Mouse (Mus musculus): ENCODE results near the gene Kcnn1.

The Kcnn1 gene

DNA sequence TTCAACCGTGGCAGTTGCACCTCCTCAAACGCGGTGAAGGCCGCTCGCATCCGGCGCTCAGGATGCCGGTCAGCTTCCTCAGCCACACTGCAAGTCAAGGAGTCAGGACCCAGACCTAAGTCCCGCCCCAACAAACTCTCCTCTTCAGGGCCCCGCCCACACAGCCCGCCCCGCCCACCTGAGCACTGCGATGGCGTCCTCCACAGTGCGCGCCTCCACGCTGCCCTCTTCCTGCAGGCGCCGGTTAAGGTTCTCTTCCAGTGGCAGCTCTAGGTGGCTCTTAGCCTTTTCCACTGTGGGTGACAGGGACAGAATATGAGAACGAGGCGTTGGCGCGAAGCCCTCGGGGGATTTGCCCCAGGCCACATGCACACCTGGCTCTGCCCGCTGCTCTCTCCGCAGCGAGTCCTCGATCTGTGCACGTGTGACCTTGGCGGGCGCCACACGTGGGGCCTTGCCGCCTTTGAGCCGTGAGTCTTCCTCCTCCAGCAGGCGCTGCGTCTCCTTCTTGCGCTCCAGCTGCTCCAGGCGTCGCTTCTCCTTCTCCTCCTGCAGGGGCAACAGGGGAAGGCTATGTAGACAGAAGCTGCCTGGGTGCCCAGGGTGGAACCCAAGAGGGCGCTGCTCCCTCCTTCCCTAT is 5.6 kb upstream of the Kcnn1 start:
- DNase-seq (ENCODE audit: low read depth, low spot score): peak; percentile 63

DNA sequence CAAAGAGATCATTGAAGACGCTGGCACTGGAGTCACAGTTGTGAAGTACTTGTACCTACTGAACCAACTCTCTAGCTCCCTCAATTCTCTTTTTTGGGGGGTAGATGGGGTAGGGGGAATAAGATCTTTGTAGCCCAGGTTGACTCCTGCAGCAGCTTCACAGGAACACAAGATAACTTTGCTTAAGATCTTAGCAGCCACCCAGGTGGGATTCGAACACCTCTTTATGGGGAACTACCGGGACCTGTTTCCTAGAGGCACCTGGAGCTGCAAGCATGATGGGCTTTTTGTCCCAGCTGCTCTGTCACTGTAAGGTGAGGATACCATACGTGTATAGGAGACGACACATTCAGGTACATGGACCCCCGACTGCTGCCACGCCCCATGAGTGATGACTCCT is 3.5 kb upstream of the Kcnn1 start:
- DNase-seq (ENCODE audit: low read depth, low spot score): no peak

DNA sequence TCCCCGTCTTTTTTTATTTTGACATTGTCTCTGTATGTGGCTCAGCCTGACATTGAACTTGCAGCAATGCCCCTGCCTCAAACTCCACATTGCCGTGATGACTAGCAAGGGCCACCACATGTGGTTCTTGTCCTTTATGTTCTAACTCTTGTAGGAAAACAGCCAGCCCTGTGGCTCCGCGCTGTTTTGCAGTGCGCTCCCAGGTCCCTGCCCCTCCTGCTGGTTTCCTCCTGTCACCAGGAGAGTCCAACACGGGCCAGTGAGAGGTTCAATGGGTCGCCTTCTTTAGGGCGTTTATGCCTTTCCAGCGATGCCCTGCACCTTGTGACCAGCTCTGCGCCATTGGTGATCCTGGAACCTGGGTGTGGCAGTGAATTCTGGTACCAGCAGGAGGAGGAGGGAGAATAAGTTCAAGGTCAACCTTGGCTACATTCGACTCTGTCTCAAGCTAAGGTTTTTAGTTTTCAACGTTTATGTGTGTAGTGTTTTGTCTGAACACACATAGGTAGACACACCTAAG is 3.0 kb upstream of the Kcnn1 start:
- no peak for DNase-seq (ENCODE audit: low read depth, low spot score)

DNA sequence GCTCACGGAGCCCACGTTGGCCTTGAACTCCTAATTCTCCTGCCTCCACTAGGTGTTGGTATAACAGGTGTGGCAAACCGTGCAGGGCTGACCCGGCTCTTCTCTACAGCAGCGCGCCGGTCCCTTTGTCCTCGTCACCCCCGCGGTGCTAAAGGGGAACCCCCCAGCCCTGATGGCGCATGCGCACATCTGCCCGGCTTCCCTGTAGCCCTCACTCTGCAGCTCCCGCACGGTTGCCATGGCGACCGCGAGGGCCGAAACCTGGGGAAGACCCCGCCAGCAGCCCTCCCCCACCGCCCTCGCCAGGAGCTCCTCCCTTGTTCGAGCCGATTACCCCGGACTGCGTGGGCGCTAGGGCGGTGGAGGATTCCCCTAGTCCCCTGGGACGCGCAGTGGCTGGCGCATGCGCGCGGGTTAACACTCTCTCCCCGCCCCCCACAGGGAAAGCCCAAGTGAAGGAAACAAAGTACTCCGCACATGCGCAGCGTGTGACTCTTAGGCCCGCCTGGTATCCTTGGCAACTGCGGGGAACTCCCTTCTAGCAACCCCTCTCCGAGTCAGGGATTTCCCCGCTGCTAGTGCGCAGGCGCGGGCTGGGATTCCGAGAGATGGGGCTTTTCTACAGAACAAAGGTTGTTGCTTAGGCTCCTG is 2.4 kb upstream of the Kcnn1 start:
- DNase-seq (ENCODE audit: low read depth, low spot score): peak; percentile 98

DNA sequence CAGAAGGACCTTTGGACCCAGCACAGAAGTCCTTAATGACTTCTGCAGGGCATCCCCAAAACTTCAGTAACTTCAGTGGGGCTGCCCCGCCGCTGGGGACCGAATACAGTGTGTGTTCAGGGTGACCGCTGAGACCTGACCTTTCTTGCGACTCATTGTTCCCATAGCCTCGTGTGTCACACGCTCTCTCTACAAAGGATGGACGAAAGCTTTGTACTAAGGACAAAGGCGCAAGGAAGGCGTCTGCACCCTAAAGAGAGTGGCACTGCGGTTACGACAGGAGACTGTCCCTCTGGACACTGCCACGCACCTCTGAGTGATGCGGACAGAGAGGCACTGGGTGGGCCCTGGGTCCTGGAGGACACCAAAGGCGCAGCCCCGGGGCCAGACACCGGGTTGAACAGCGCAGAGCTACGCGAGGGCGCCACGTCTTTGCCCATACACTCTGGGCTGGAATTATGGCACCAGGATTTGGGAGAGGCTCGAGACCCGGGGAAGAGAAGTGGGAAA is 1.7 kb upstream of the Kcnn1 start:
- DNase-seq (ENCODE audit: low read depth, low spot score): no peak

DNA sequence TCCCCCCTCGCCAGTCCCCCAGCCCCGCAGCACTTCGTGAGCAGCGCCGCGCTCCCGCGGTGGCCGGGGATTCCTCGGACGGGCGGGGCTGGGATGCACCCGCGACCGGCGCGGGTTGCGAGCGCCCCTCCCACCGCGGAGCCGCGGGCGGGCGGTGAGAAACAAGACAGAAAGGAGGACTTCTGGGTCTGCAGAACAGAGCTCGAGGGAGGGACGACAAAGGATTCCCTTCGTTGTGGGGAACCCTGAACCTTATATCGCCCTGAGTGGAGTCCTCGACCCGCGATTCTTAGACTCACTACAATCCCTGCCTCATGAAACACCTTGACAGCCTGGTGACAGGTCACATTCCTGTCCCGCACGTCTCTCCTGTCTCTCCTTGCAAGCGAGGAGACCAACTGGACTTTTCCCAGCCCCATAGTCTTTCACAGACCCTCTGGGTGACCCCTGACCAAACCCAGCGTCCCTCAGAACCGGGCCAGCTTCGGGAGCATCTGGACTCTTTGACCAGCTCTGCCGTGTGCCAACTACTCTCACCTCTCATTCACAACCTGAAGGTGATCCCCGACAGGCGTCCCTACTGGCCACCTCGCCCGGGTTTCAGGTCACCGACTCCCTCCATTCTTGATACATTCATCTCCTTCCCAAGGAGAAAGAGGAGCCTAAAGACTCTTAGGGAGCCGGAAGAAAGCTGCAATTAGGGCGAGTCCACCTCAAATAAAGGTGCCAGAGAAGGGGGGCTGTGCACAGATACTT is 1.1 kb upstream of the Kcnn1 start:
- DNase-seq (ENCODE audit: low read depth, low spot score): no peak

DNA sequence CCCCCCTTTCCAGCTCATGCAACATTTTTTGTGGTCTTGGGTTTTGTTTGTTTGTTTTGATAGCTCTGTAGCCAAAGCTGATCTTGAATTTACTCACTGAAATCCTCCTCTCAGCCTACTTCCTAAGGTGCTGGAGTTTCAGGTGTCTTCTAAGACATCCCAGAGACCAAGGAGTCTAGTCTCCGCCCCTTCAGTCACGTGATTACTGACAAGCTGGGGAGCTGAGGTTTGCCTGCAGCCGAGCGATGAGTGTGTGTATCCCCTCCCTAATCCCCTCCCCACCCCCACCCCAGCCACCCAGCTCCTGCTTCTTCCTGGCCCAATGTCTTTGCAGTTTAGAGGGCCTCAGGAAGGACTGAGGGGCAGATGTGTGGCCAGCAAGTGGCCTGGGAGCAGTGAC is 5.5 kb downstream of the Kcnn1 start:
- no peak for DNase-seq (ENCODE audit: low read depth, low spot score)

DNA sequence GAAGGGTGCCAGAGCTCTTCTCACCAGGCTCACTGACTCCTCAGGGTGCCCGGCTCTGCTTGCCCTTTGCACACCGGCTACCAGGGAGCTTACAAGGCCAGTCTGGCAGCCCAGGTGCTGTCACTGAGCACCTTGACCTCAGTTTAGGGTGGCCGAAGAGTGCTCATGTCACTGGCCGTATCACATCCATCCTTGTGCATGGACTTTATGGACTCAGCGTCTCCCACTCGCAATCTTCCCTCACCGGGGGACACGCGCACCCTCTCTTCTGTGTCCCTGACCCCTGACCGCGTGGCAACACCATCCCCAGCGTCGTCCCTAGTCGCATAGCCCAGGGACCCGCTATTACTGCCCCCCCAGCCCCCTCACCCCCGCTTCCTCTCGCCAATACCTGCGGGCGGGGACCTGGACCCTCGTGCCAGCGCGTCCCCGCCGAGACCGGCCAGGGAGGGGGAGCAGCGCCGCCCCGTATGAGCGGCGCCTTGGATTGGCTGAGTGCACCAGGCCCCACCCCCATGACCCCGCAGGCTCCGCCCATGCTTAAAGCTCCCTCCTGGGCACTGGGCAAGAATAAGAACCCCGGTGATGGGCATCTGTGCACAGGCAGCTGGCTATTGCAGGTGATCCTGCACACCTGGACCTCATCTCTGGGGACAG is 6.4 kb downstream of the Kcnn1 start:
- no peak for DNase-seq (ENCODE audit: low read depth, low spot score)

DNA sequence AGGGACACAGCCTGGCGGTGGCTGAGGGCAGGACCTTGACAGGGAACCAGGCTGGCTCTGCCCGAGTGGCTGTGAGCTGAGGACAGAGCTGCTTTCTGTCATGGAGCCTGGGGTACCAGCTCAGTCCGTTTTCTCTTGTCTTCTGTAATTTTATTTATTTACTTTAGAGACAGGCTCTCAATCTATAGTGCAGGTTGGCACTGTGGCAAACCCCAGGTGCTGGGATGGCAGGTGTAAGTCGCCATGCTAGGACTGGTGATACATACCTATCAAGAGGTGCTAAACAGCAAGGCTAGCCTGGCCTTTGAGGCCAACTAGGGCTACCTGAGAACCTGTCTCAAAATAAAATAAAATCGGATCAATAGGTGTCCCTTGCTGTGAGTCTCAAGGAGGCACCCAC is 7.0 kb downstream of the Kcnn1 start:
- no peak for DNase-seq (ENCODE audit: low read depth, low spot score)

DNA sequence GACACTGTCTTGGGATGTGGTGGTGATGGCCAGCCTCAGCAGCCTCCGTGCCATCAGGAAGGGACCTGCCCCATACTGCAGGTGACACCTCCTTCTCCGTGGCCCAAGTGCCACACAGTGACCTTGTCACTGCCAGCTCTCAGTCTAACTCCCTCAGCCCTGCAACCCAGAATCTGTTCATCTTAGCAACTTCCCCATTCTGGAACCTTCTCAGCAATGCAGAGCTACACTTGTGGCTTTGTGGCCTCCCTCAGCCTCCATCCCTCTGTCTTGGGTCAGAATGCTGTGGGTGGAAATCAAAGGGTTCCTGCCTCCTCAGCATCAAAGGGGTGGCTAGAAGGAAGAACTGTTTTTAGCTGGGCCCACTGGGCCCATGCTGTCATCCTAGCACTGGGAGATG is 9.2 kb downstream of the Kcnn1 start:
- DNase-seq (ENCODE audit: low read depth, low spot score): no peak

DNA sequence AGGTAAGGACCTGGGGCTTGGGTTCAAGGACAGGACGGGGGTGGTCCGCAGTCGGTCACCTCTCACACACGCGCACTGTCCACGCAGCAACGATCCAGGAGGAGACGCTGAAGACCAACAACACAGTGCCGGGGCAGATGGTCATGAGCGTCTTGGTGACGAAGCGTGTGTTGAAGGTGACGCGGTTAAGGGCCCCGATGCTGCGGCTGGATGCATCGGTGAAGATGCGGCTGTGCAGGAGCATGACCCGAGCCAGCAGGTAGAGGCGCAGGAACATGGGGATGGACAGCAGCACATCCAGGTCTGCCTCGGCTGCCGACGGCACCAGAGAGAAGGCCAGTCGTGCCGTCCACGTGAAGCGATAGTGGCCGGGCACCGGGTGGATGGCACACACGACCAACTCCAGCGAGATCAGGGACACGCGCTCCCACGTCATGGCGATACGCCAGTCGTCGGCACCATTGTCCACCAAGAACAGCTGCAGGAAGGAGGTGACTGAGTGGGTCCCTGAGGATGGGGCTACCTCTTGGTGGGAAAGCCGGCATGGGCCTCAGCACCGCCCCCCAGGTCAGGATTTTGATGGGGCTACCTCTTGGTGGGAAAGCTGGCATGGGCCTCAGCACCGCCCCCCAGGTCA is 10.3 kb downstream of the Kcnn1 start:
- DNase-seq (ENCODE audit: low read depth, low spot score): no peak

DNA sequence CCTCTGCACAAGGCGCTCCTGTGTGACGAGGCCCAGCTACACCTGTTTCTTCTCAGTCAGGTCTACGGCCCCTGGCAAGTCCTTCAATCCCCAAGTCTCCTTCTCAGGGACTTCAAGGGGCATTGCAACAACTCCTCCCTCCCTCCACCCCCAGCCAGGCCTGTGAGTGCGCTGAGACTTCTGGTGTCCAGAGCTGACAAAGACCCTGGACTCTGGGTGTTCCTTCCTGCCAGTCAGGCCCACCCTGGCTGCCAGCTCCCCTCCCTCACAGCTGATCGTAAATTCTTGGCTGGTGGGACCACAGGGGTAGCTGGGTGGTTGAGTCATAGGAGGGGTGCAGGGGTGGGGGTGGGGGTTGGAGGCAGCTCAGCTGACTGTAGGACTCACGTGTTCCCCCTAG is 11.2 kb downstream of the Kcnn1 start:
- DNase-seq (ENCODE audit: low read depth, low spot score): no peak

DNA sequence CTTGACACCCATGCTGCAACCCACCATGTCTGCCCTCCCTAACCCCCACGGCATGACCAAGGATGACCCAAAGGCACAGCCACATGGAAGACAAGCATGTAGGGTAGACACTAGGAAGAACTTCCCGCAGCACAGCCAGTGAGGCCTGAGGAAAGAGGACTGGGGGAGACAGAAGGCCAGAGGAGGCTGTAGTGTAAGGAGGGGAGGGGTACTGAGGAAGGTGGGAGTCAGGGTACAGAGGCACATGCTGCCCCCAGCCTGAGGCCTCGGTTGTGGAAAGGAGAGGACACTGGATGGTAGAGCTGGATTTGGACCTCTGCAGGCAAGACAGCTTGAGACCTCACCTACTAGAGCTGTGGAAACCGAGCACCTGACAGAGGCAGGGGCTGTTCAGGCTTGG is 12.1 kb downstream of the Kcnn1 start:
- no peak for DNase-seq (ENCODE audit: low read depth, low spot score)

DNA sequence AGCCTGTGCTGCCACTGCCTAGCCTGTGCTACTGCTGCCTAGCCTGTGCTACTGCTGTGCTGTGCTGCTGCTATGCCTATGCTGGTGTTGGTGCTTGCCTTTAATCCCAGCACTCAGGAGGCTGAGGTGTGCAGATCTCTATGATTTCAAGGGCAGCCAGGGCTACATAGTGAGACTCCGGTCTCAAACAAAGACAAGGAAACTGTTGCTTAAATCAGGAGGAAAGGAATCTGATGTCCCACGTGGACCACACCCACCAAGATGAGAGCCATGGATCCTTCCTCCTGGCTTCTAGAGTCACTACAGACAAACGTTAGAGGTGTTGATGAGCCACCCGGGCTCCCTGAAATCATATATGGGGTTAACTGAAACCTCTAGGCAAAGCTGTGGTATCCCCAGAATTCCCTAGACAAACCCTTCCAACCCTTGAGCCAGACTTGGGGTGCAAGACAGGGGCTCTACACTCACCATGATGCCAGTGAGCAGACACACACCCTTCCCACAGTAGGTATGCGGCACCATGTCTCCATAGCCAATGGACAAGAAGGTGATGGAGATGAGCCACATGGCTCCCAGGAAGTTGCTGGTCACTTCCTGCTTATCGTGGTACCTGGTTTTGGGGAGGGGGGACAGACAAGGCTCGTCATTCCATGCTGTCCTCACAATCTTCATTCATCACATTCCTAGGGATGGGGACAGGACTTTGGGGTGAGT is 12.8 kb downstream of the Kcnn1 start:
- no peak for DNase-seq (ENCODE audit: low read depth, low spot score)

DNA sequence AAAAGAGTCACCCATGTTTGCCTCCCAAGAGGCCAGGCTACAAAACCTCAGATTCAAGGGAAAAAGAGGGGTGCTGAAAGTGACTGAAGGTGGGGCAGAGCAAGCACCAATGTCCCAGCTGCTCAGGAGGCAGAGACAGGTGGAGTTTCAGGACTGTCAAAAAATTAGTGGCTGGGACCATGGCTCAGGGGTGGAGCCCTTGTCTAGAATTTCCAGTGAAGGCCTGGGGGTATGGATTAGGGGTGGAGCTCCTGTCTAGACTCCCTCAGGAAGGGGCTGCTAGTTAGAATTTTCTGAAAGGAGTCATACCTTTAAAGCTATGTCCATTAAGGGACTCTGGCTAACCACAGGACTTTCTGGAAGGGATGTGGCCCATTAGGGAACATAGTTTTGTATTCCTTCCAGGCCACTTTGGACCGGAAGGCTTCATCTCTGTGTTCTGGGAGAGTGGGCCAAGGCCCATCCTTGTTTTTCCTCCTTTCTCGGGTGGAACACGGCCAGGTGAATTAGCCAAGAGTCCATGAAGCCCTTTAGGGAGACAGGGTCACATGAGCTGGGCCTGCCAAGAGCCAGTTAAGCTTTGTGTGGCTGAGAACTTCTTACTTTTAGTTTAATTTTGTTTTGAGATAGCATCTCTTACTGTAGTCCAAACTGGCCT is 13.6 kb downstream of the Kcnn1 start:
- DNase-seq (ENCODE audit: low read depth, low spot score): no peak

DNA sequence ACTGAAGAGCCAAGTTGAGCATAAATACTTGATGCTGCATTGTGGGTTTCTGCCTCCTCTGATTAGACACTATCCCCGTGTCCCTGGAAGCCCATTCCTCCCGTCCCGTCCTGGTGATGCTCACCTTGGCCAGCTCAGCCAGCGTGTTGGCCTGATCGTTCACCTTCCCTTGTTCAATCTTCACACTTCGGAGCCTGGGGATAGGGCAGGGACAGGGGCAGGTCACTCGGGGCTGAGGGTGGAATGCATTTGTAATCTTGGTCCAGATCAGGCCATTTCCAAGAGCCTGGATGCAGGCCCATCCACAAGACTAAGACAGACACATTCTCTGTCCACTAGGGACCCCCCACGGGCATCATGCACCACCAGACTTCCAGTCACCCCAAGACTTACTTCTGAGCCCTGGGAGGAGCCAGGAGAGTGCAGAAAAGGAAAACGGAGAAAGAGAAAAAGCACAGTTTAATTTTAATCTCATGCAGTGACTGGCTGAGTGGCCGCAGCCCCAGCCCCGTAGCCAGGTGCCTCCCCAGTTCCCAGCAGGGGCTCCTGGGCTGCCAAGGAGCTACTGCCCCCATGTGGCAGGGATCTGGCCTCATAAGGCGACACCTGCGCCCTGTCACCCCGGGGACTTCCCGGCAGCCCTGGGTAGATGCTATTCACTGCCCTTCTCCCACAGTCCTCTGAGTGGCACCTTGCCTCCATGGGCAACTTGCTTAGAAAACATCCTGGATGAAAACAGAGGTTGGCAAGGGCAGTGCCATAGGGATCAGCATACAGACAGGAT is 16.5 kb downstream of the Kcnn1 start:
- no peak for DNase-seq (ENCODE audit: low read depth, low spot score)

DNA sequence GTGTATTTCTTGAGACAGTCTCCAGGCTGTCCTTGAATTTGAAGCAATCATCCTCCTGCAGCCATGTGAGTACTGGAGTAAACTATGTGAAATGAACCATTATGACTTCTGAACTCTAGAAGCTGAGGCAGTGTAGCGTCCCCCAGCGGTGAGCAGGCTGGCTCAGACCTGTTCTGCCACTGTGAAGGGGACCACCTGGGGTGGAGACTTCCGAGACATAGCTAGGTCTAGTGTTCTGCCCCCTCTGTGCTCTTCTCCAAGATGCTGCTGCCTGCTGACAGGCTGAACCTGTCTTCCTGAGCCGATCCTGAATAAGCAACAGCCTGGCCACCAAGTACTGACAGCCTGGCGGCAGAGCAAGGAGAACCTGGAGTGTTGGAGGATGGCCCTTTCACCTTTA is 17.9 kb downstream of the Kcnn1 start:
- no peak for DNase-seq (ENCODE audit: low read depth, low spot score)

DNA sequence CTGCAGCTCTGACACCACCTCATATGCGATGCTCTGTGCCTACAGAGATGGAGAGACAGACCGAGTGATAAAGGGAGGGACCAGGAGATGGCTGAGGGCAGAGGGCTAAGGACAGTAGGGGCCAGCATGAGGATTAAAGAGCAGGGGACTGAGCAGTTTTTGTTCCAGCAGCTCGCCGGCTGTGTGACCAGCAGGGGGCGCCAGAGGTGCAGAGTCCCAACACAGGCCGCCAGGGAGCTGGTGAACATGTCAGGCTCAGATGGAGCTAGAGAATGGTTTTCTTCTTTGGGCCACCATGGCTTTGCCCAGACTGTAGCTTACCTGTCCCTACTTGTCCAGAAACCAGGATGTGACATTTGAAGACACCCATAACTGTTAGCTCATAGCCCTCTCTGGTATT is 18.5 kb downstream of the Kcnn1 start:
- peak; percentile 90 for DNase-seq (ENCODE audit: low read depth, low spot score)

DNA sequence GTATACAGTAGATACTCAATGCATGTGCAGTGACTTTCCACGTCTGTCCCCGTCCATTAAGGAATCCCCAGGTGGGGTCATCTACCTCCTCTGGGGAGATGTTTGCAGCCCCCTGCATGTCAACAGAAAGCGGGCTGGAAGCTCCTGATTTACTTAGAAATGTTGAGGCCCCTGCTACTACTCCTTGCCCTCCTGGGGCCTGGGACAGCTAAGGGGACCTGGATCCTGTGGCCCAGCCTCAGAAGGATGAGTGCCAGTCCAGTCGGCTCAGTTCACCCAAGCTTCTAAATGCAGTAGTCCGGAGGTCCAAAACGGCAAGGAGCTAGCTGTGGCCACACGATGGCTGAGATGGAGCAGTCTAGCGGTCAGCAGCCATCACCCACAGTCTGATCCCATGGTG is 19.1 kb downstream of the Kcnn1 start:
- DNase-seq (ENCODE audit: low read depth, low spot score): no peak

Measured in c-Kit-negative CD71-positive TER-119-positive erythroid progenitor cells, embryonic 14.5 days (primary cell).